Mouse (Mus musculus) cerebellum, postnatal 36 days (tissue): Measurements from ENCODE around the gene Dennd4c.

Experiments used
- DNase-seq, 2 experiments: peaks; one replicate each; pipeline ENCODE4 v3.0.0; 2021 to 2022; ENCODE audit warnings: mixed read lengths in 2 of 2

Gene Dennd4c

GRCm38 (mm10) chr4:86748336-86749291 lies at the start of gene Dennd4c:
Gene Dennd4c, plus strand, starts transcription at chr4:86748555.
- DNase-seq: peak; percentile 84 to 92

- DNase-seq: no peak
These were observed 49.0 kb upstream of the Dennd4c start for GRCm38 (mm10) chr4:86699161-86699865.

- no peak for DNase-seq
These were observed 39.6 kb upstream of the Dennd4c start for GRCm38 (mm10) chr4:86708801-86709200.

GRCm38 (mm10) chr4:86710034-86710650 lies 38.2 kb upstream of the Dennd4c start:
- DNase-seq: peak; percentile 66 to 67

- DNase-seq: no peak
These were observed 37.6 kb upstream of the Dennd4c start for GRCm38 (mm10) chr4:86710666-86711215.

- DNase-seq: no peak
These were observed 35.6 kb upstream of the Dennd4c start for GRCm38 (mm10) chr4:86712751-86713195.

- no peak for DNase-seq
These were observed 34.8 kb upstream of the Dennd4c start for GRCm38 (mm10) chr4:86713518-86713917.

- no peak for DNase-seq
These were observed 33.0 kb upstream of the Dennd4c start for GRCm38 (mm10) chr4:86715341-86715740.

GRCm38 (mm10) chr4:86717176-86717575 lies 31.2 kb upstream of the Dennd4c start:
- DNase-seq: no peak

- no peak for DNase-seq
These were observed 29.3 kb upstream of the Dennd4c start for GRCm38 (mm10) chr4:86718878-86719577.

- DNase-seq: no peak
These were observed 26.4 kb upstream of the Dennd4c start for GRCm38 (mm10) chr4:86721856-86722358.

GRCm38 (mm10) chr4:86725175-86725574 lies 23.2 kb upstream of the Dennd4c start:
- no peak for DNase-seq

GRCm38 (mm10) chr4:86726141-86726540 lies 22.2 kb upstream of the Dennd4c start:
- no peak for DNase-seq

GRCm38 (mm10) chr4:86729829-86730228 lies 18.5 kb upstream of the Dennd4c start:
- DNase-seq: no peak

GRCm38 (mm10) chr4:86734088-86734841 lies 14.1 kb upstream of the Dennd4c start:
- DNase-seq: no peak

- no peak for DNase-seq
These were observed 8.9 kb upstream of the Dennd4c start for GRCm38 (mm10) chr4:86739308-86739993.

- DNase-seq: peak in 1 of 2 experiments; percentile 8
These were observed 1.0 kb downstream of the Dennd4c start for GRCm38 (mm10) chr4:86749361-86749841.

- DNase-seq: no peak
These were observed 2.1 kb downstream of the Dennd4c start for GRCm38 (mm10) chr4:86750346-86750945.

- no peak for DNase-seq
These were observed 16.0 kb downstream of the Dennd4c start for GRCm38 (mm10) chr4:86764307-86764706.

GRCm38 (mm10) chr4:86777587-86777986 lies 29.2 kb downstream of the Dennd4c start:
- DNase-seq: no peak
